Mouse (Mus musculus) kidney, postnatal 10 days (tissue): ENCODE data around the gene Mup2.
"Not testable (repeated sequence)": the region's sequence is repeated elsewhere in the genome, so short reads cannot be mapped to it uniquely, and the experiment has no call there.

Source experiments
- DNase-seq: peaks from one replicate; pipeline ENCODE4 v3.0.0; 2021; ENCODE audit warnings: mixed read lengths

Gene Mup2

DNA sequence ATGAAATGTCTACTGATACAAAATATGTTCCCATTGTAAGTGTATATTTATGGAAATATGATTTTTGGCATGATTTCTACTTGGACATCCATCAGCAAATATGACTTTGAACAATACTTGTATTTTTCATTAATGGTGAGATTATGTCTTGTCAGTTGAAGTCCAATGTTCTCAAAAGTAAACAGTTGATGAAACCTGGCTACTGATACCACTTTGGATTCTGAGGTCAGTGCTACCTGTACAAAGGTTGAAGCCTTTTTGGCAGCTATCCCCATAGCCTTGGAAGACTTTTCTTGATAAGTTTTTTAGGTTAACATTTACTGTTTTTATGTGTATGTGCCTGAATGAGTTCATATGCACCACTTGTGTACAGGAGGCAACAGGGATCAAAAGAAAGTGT is at the start of gene Mup2:
Gene Mup2, minus strand, starts transcription at position 101 of the 400 bp plus-strand sequence.
- not testable (repeated sequence) for DNase-seq
